Mouse (Mus musculus) mouse embryonic stem cell (cell line): Measurements from ENCODE around the gene Anxa7.

Source experiments
- in situ Hi-C, 2 experiments: fragments of 300-500 bp; cut with MboI; formaldehyde crosslinking; loops; 1 replicate in 1 of 2; 3 replicates in 1 of 2; pipeline ENCODE4 v1.14.3; 2019 to 2020; ENCODE audit warnings: low sequenced_read_pairs in 2 of 2, low pct_unique_long_range_greater_than_20kb in 1 of 2, mixed read lengths in 1 of 2; ENCODE audit not compliant: unreplicated experiment in 1 of 2

Anxa7 gene

GRCm38 (mm10) chr14:20479291-20480194, at the start of gene Anxa7:
Anxa7 (minus strand) TSS chr14:20480133.
- in situ Hi-C loops, result no loop called here

DNA sequence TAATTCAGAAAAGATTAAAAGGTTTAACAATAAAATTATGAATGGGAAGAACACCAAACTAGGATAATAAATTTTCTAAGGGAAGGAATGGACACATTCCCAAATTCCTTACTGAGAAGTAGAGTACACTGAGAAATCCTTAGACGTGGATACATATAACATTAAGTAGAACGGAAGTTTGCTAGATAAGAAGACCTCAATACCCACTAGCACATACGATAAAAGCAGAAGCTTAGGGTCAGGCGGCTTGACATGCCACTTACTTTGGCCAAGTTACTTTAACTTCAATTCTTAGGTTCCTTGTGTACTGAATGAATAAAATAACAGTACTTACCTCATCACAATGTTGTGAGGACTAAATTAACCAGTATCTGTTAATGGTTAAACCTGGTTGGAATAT, 49.7 kb upstream of the Anxa7 start:
- in situ Hi-C loops, result no loop called here

DNA sequence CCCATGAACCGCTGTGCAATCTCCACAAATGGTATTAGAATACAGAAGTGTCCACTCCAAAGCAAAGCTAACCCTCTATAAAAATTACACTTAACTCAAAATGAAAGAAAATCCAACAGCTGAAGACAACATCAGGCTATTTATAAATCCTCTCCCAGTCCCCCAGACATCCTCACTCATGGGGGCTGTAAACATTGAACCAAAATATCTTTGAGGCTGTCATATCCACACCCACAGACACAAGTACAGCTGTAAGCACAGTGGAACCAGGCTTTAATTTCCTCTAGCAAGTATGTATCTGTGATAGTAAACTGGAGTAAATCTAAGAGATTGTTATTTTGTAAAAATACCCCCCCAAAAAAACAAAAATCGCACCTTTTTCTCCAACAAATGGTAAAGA, 40.2 kb upstream of the Anxa7 start:
- in situ Hi-C loops, result no loop called here

GRCm38 (mm10) chr14:20508424-20508823, 28.5 kb upstream of the Anxa7 start:
- in situ Hi-C loops, result no loop called here

DNA sequence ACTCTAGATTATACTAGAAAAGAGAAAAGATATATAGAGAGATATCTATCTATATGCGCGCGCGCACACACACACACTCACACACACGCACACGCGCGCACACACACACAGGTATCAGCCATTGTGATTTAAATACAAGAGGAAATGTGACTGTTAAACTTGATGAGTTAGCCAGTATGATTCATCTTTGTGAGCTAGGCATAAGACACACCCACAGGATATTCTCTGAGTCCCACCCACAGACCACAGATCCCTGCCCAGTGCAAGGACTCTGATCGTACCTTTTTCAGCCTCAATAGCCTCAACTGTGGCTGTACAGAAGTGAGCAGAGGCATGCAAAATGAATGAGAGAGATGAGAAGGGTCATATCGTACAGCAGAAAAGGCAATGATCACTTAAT, 23.0 kb upstream of the Anxa7 start:
- in situ Hi-C loops, result no loop called here

DNA sequence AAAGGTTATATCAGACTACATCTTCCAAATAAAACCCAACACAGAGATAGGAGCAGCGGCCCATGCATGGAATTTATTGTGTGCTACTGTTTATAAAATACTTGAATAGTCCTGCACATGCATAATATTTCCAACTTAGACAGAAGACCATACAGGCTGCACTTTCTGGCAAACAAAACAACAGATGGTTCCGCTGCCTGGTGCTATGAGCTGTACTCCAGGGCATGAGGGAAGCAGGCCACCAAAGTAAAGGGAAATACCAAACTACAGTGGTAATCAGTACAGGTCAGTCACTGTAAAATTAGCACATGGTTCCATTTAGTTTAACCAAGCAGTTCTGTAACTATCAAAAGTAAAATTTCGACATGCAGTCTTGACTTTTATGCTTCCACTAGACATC, 20.0 kb upstream of the Anxa7 start:
- in situ Hi-C loops, result no loop called here

DNA sequence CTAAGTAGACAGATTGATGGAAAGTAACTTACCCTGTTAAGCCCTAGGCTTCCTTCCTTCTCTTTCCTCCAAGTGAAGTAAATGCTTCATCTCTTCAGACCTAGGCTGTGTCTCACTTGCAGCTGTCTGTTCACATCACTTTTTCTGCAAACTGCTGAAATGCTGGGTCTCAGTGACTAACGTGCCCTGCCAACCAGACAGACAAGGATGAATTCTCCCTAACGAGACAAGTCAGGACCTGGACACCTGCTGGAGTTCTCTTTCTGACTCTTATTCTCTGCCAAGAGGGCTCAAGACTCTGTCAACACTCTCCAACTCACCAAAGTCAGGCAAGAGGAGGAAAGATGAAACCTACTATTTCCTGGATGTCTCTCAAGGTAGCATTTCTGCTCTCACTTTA, 16.7 kb upstream of the Anxa7 start, which contains the start of gene Mss51:
TSS of gene Mss51 (minus strand) at position 299 of the 400 bp plus-strand sequence.
- in situ Hi-C loops, result no loop called here

DNA sequence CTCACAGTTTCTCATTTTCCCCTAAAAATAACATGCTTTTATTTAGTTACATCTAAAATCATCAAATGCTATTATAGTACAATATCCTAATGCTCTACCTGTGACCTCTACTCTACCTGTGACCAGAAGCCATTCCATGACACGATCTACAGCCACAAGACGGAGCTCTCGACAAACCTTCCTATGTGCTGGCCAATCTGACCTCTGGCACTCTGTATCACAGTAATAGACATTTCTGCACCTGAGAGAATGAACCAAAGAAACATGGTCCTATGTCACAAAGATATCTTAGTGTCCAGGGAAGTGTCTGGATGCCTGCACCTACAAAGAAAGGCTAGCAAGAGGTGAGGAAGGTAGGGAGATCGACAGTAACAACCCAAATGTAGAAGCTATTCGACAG, 6.1 kb upstream of the Anxa7 start:
- in situ Hi-C loops, result no loop called here

GRCm38 (mm10) chr14:20482051-20482751, 2.3 kb upstream of the Anxa7 start:
- in situ Hi-C loops, result no loop called here

GRCm38 (mm10) chr14:20481211-20481610, 1.3 kb upstream of the Anxa7 start:
- in situ Hi-C loops, result no loop called here

DNA sequence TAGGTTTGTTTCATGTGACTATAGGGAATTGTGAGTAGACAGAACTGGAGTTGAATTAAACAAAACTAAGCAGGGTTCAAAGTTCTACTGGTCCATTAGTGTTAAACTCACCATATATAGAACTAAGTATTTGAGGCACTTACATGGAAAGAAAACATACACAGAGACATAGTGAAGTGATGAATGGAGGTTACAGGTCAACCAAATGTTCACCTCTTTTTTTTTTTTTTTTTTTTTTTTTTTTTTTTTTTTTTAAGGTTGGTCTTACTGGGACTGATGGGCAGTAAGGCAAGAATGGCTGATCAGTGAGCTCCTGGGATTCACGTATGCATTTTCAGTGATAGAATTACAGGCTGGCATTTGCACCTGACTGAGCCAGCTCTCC, 254 bp upstream of the Anxa7 start:
- in situ Hi-C loops, result no loop called here

GRCm38 (mm10) chr14:20478801-20479200, 1.1 kb downstream of the Anxa7 start:
- in situ Hi-C loops, result no loop called here

- in situ Hi-C loops, result no loop called here
Observed at GRCm38 (mm10) chr14:20478385-20478784, 1.5 kb downstream of the Anxa7 start.

- in situ Hi-C loops, result no loop called here
Observed at GRCm38 (mm10) chr14:20477261-20478025, 2.5 kb downstream of the Anxa7 start.

DNA sequence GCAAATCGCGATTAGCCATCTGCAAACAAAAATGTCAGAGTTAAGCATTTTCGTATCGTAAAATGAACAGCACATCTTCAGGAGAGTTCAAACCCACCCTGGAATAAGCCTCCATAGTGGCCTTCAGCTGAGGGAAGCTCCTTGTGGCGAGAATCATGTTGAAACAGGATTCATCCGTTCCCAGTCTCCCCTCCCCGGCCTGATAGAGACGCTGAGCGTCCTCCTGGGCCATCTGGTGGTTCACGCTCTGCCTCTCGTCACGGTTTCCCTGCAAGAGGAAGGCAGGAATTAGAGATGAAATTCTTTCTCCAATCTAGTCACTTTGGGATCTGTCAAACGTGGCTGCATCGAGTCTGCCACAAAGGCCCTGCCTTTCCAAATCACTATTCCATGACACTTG, 19.7 kb downstream of the Anxa7 start:
- in situ Hi-C loops, result no loop called here

- in situ Hi-C loops, result loop anchor here in 1 of 2 experiments (10.0 kb wide), 1 partner anchor 64 kb away; the partner anchor contains the start of gene Mrps16
Observed at GRCm38 (mm10) chr14:20458378-20458777, 21.6 kb downstream of the Anxa7 start.

DNA sequence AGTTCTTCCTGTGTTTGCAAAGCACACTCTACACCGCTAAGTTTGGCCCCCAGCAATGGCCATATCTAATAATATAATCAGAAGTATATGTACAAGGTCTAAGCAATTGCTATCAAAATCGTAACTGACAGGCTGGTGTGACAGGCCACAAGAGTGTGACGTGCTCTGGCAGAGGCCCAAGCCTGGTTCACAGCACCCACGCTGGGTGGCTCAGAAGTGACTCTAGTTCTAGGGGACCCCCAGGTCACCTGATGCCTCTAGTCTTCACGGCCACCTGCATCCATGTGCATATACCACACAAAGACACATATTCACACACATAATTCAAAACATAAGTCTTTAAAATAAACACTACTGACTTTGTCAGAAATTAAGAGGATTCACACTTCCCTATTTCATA, 27.0 kb downstream of the Anxa7 start:
- in situ Hi-C loops, result loop anchor here in 1 of 2 experiments (10.0 kb wide), 1 partner anchor 58 kb away; the partner anchor contains the start of gene Mrps16

GRCm38 (mm10) chr14:20451765-20452331, 28.1 kb downstream of the Anxa7 start, which contains the start of gene Cfap70:
Cfap70 (minus strand) TSS chr14:20452226.
- in situ Hi-C loops, result loop anchor here in 1 of 2 experiments (10.0 kb wide), 1 partner anchor 57 kb away; the partner anchor contains the start of gene Mrps16
